Mouse (Mus musculus): Measurements from ENCODE around the gene Ugt1a2.

The Ugt1a2 gene

GRCm38 (mm10) chr1:88234646-88235045 is 34.2 kb downstream of the Ugt1a2 start:
- no peak for DNase-seq

GRCm38 (mm10) chr1:88235046-88235893 is 34.9 kb downstream of the Ugt1a2 start:
- DNase-seq, result no peak

- DNase-seq, result no peak
Measured at GRCm38 (mm10) chr1:88235894-88236415, 35.6 kb downstream of the Ugt1a2 start.

GRCm38 (mm10) chr1:88237311-88237710 is 36.9 kb downstream of the Ugt1a2 start:
- DNase-seq, result no peak

- DNase-seq, result no peak
Measured at GRCm38 (mm10) chr1:88238771-88239170, 38.4 kb downstream of the Ugt1a2 start.

- no peak for DNase-seq
Measured at GRCm38 (mm10) chr1:88240072-88240471, 39.7 kb downstream of the Ugt1a2 start.

GRCm38 (mm10) chr1:88240579-88240978 is 40.2 kb downstream of the Ugt1a2 start:
- no peak for DNase-seq

- DNase-seq, result no peak
Measured at GRCm38 (mm10) chr1:88243861-88244260, 43.5 kb downstream of the Ugt1a2 start.

GRCm38 (mm10) chr1:88245881-88246280 is 45.5 kb downstream of the Ugt1a2 start:
- no peak for DNase-seq

GRCm38 (mm10) chr1:88246386-88246785 is 46.0 kb downstream of the Ugt1a2 start:
- no peak for DNase-seq

GRCm38 (mm10) chr1:88247660-88248059 is 47.3 kb downstream of the Ugt1a2 start:
- DNase-seq, result no peak

GRCm38 (mm10) chr1:88248658-88249057 is 48.3 kb downstream of the Ugt1a2 start:
- no peak for DNase-seq

- DNase-seq, result no peak
Measured at GRCm38 (mm10) chr1:88249596-88249995, 49.2 kb downstream of the Ugt1a2 start.

- DNase-seq, result no peak
Measured at GRCm38 (mm10) chr1:88250023-88250422, 49.6 kb downstream of the Ugt1a2 start.

- DNase-seq, result no peak
Measured at GRCm38 (mm10) chr1:88253106-88253505, 52.7 kb downstream of the Ugt1a2 start.

- DNase-seq, result no peak
Measured at GRCm38 (mm10) chr1:88253540-88253939, 53.1 kb downstream of the Ugt1a2 start.

- peak; percentile 47 for DNase-seq
Measured at GRCm38 (mm10) chr1:88254793-88255465, 54.5 kb downstream of the Ugt1a2 start.

- no peak for DNase-seq
Measured at GRCm38 (mm10) chr1:88255466-88255857, 55.1 kb downstream of the Ugt1a2 start.

GRCm38 (mm10) chr1:88255989-88256754 is 55.8 kb downstream of the Ugt1a2 start:
- DNase-seq, result peak; percentile 62

- no peak for DNase-seq
Measured at GRCm38 (mm10) chr1:88256886-88257663, 56.7 kb downstream of the Ugt1a2 start.

- DNase-seq, result no peak
Measured at GRCm38 (mm10) chr1:88257681-88258080, 57.3 kb downstream of the Ugt1a2 start.

- DNase-seq, result no peak
Measured at GRCm38 (mm10) chr1:88258361-88258760, 58.0 kb downstream of the Ugt1a2 start.
